Mouse (Mus musculus) CH12.LX (cell line): ENCODE results near the gene Rab21. TPM values are rescaled to one million over a fixed set of nuclear protein-coding genes. Genes with fewer than 3 reads are reported as not detected.

ENCODE experiments used
- DNase-seq: peaks from one replicate; pipeline ENCODE4 v3.0.0-alpha.2; 2013; ENCODE audit errors: extremely low read depth
- H3K27ac ChIP-seq: 2 replicates; pipeline ENCODE4 v1.5.1; 2012; ENCODE audit warnings: low read depth, mild to moderate bottlenecking, control low read depth, moderate library complexity; ENCODE audit not compliant: insufficient read depth
- H3K27me3 ChIP-seq: replicated peaks from 2 replicates; pipeline ENCODE3; 2012; ENCODE audit warnings: inconsistent platforms
- H3K36me3 ChIP-seq, 2 experiments: replicated peaks in 1 of 2; 2 replicates each; pipeline versions ENCODE3 to v1.6.1; 2012; ENCODE audit warnings: inconsistent platforms in 1 of 2, low read length in 1 of 2, mild to moderate bottlenecking in 1 of 2, mixed read lengths in 1 of 2, moderate library complexity in 1 of 2; ENCODE audit not compliant: control insufficient read depth in 1 of 2, insufficient read depth in 1 of 2
- H3K4me1 ChIP-seq, 2 experiments: 2 replicates each; pipeline ENCODE4 v1.6.1; 2012; ENCODE audit warnings: inconsistent platforms in 1 of 2, moderate library complexity in 1 of 2; ENCODE audit not compliant: insufficient read depth in 2 of 2, control insufficient read depth in 1 of 2
- H3K4me2 ChIP-seq: 2 replicates; pipeline ENCODE4 v1.6.1; 2012; ENCODE audit warnings: low read depth, mild to moderate bottlenecking, control low read depth; ENCODE audit not compliant: poor library complexity, insufficient read depth, severe bottlenecking
- H3K4me3 ChIP-seq, 3 experiments: fragments of 150-350 bp in 1 of 3; sonication (generic) in 1 of 3; replicated peaks in 1 of 3; 2 replicates each; pipeline versions ENCODE3 to v1.5.1; 2011 to 2012; ENCODE audit warnings: low read depth in 2 of 3, low read length in 2 of 3, mild to moderate bottlenecking in 2 of 3, moderate library complexity in 2 of 3, control low read depth in 1 of 3, improper control_type of control experiment in 1 of 3, inconsistent platforms in 1 of 3, mixed read lengths in 1 of 3; ENCODE audit not compliant: poor library complexity in 1 of 3
- H3K79me2 ChIP-seq: replicated peaks from 2 replicates; pipeline ENCODE4 v1.6.1; 2012; ENCODE audit warnings: mild to moderate bottlenecking, moderate library complexity; ENCODE audit not compliant: control insufficient read depth, poor library complexity, insufficient read depth, severe bottlenecking; ENCODE audit errors: extremely low read depth
- H3K9ac ChIP-seq: 2 replicates; pipeline ENCODE4 v1.6.1; 2012; ENCODE audit warnings: low read depth, mild to moderate bottlenecking, control low read depth, moderate library complexity; ENCODE audit not compliant: insufficient read depth
- H3K9me3 ChIP-seq: replicated peaks from 2 replicates; pipeline ENCODE3; 2012; ENCODE audit warnings: low read length, inconsistent platforms, mixed read lengths
- BHLHE40 ChIP-seq: IDR thresholded peaks from 2 replicates; pipeline ENCODE4 v1.6.1; 2011; ENCODE audit warnings: mild to moderate bottlenecking, low read depth, low read length, improper control_type of control experiment
- CHD2 ChIP-seq: IDR thresholded peaks from 2 replicates; pipeline ENCODE4 v1.6.1; 2011; ENCODE audit warnings: low read length, improper control_type of control experiment
- CTCF ChIP-seq, 2 experiments: IDR thresholded peaks in 1 of 2; conservative IDR thresholded peaks in 1 of 2; 2 replicates each; pipeline ENCODE4 v1.5.1; 2011 to 2012; ENCODE audit warnings: low read depth in 2 of 2, low read length in 2 of 2, improper control_type of control experiment in 1 of 2, inconsistent platforms in 1 of 2, mild to moderate bottlenecking in 1 of 2, moderate library complexity in 1 of 2
- E2F4 ChIP-seq: IDR thresholded peaks from 2 replicates; pipeline ENCODE4 v1.6.1; 2011; ENCODE audit warnings: low read depth, low read length, improper control_type of control experiment; ENCODE audit not compliant: insufficient replicate concordance
- ELF1 ChIP-seq: IDR thresholded peaks from 2 replicates; pipeline ENCODE4 v1.6.1; 2014; ENCODE audit warnings: low read depth, mild to moderate bottlenecking, inconsistent platforms, low read length, improper control_type of control experiment
- EP300 ChIP-seq: IDR thresholded peaks from 2 replicates; pipeline ENCODE4 v1.6.1; 2011; ENCODE audit warnings: low read length, improper control_type of control experiment
- ETS1 ChIP-seq: conservative IDR thresholded peaks from 2 replicates; pipeline ENCODE4 v1.6.1; 2012; ENCODE audit warnings: low read depth, mild to moderate bottlenecking, inconsistent platforms, low read length, improper control_type of control experiment, moderate library complexity
- GABPA ChIP-seq: IDR thresholded peaks from 2 replicates; pipeline ENCODE4 v1.6.1; 2012; ENCODE audit warnings: low read depth, low read length, improper control_type of control experiment, inconsistent platforms; ENCODE audit not compliant: insufficient replicate concordance
- HCFC1 ChIP-seq: IDR thresholded peaks from 2 replicates; pipeline ENCODE4 v1.6.1; 2012; ENCODE audit warnings: low read depth, mild to moderate bottlenecking, inconsistent platforms, low read length, improper control_type of control experiment
- IRF4 ChIP-seq: IDR thresholded peaks from 2 replicates; pipeline ENCODE4 v1.6.1; 2014; ENCODE audit warnings: low read depth, mild to moderate bottlenecking, inconsistent platforms, low read length, improper control_type of control experiment
- JUN ChIP-seq: IDR thresholded peaks from 2 replicates; pipeline ENCODE4 v1.6.1; 2011; ENCODE audit warnings: low read depth, mild to moderate bottlenecking, low read length, improper control_type of control experiment, moderate library complexity; ENCODE audit not compliant: insufficient read depth
- JUND ChIP-seq: conservative IDR thresholded peaks from 2 replicates; pipeline ENCODE4 v1.6.1; 2011; ENCODE audit warnings: low read depth, low read length, improper control_type of control experiment
- KAT2A ChIP-seq: IDR thresholded peaks from 2 replicates; pipeline ENCODE4 v1.6.1; 2012; ENCODE audit warnings: low read length, improper control_type of control experiment, inconsistent platforms; ENCODE audit not compliant: insufficient replicate concordance
- MAFK ChIP-seq: IDR thresholded peaks from 2 replicates; pipeline ENCODE4 v1.6.1; 2011; ENCODE audit warnings: low read length, improper control_type of control experiment; ENCODE audit not compliant: insufficient replicate concordance
- MAX ChIP-seq: IDR thresholded peaks from 2 replicates; pipeline ENCODE4 v1.6.1; 2011; ENCODE audit warnings: low read length, improper control_type of control experiment
- MAZ ChIP-seq: IDR thresholded peaks from 2 replicates; pipeline ENCODE4 v1.6.1; 2012; ENCODE audit warnings: low read depth, mild to moderate bottlenecking, inconsistent platforms, low read length, improper control_type of control experiment, moderate library complexity
- MEF2A ChIP-seq: IDR thresholded peaks from 2 replicates; pipeline ENCODE4 v1.6.1; 2014; ENCODE audit warnings: low read depth, mild to moderate bottlenecking, inconsistent platforms, low read length, improper control_type of control experiment, borderline replicate concordance
- MXI1 ChIP-seq: IDR thresholded peaks from 2 replicates; pipeline ENCODE4 v1.6.1; 2011; ENCODE audit warnings: mild to moderate bottlenecking, low read depth, low read length, improper control_type of control experiment
- MYC ChIP-seq: IDR thresholded peaks from 2 replicates; pipeline ENCODE4 v1.6.1; 2011; ENCODE audit warnings: low read depth, mild to moderate bottlenecking, improper control_type of control experiment, low read length
- NELFE ChIP-seq: IDR thresholded peaks from 2 replicates; pipeline ENCODE4 v1.6.1; 2011; ENCODE audit warnings: low read depth, low read length, improper control_type of control experiment
- PAX5 ChIP-seq: IDR thresholded peaks from 2 replicates; pipeline ENCODE4 v1.6.1; 2012; ENCODE audit warnings: low read length, inconsistent platforms, mixed read lengths
- POLR2A ChIP-seq: IDR thresholded peaks from 2 replicates; pipeline ENCODE4 v1.6.1; 2011; ENCODE audit warnings: low read depth, mild to moderate bottlenecking, improper control_type of control experiment, low read length
- RAD21 ChIP-seq: IDR thresholded peaks from 2 replicates; pipeline ENCODE4 v1.6.1; 2011; ENCODE audit warnings: low read depth, mild to moderate bottlenecking, low read length, improper control_type of control experiment, moderate library complexity
- RCOR1 ChIP-seq: conservative IDR thresholded peaks from 2 replicates; pipeline ENCODE4 v1.6.1; 2012; ENCODE audit warnings: low read depth, mild to moderate bottlenecking, inconsistent platforms, low read length, improper control_type of control experiment
- SIN3A ChIP-seq: IDR thresholded peaks from 2 replicates; pipeline ENCODE4 v1.6.1; 2012; ENCODE audit warnings: low read length, improper control_type of control experiment, inconsistent platforms
- SMC3 ChIP-seq: IDR thresholded peaks from 2 replicates; pipeline ENCODE4 v1.6.1; 2011; ENCODE audit warnings: low read depth, low read length, improper control_type of control experiment
- TBP ChIP-seq: conservative IDR thresholded peaks from 2 replicates; pipeline ENCODE4 v1.6.1; 2011; ENCODE audit warnings: low read depth, low read length, improper control_type of control experiment
- TCF12 ChIP-seq: IDR thresholded peaks from 2 replicates; pipeline ENCODE4 v1.6.1; 2014; ENCODE audit warnings: low read depth, mild to moderate bottlenecking, inconsistent platforms, low read length, improper control_type of control experiment
- UBTF ChIP-seq: IDR thresholded peaks from 2 replicates; pipeline ENCODE4 v1.6.1; 2012; ENCODE audit warnings: low read depth, mild to moderate bottlenecking, inconsistent platforms, low read length, improper control_type of control experiment, moderate library complexity
- USF1 ChIP-seq: IDR thresholded peaks from 2 replicates; pipeline ENCODE4 v1.6.1; 2014; ENCODE audit warnings: low read depth, mild to moderate bottlenecking, inconsistent platforms, low read length, improper control_type of control experiment
- USF2 ChIP-seq: conservative IDR thresholded peaks from 2 replicates; pipeline ENCODE4 v1.6.1; 2011; ENCODE audit warnings: low read depth, low read length, improper control_type of control experiment
- ZC3H11A ChIP-seq: IDR thresholded peaks from 2 replicates; pipeline ENCODE4 v1.6.1; 2012; ENCODE audit warnings: low read depth, mild to moderate bottlenecking, inconsistent platforms, low read length, improper control_type of control experiment
- ZKSCAN1 ChIP-seq: IDR thresholded peaks from 2 replicates; pipeline ENCODE4 v1.6.1; 2012; ENCODE audit warnings: low read depth, inconsistent platforms, low read length, improper control_type of control experiment, borderline replicate concordance
- dilution Hi-C: fragments of 300-500 bp; cut with MboI; formaldehyde crosslinking; loops from 2 replicates; pipeline ENCODE4 v1.14.3; 2020; ENCODE audit warnings: low sequenced_read_pairs; ENCODE audit not compliant: extremely low pct_unique_long_range_greater_than_20kb, extremely low pct_ligation_motif_present
- in situ Hi-C: fragments of 300-500 bp; cut with MboI; formaldehyde crosslinking; loops from 3 replicates; pipeline ENCODE4 v1.14.3; 2019; ENCODE audit warnings: low sequenced_read_pairs, low pct_ligation_motif_present, low pct_unique_long_range_greater_than_20kb, mixed read lengths
- polyA plus RNA-seq: library from polyadenylated mRNA; unstranded; fragments of >175 nt; gene quantifications from 2 replicates; pipeline ENCODE4 v1.2.1, GENCODE M21; 2012; ENCODE audit warnings: low read depth; ENCODE audit not compliant: insufficient read length
- total RNA-seq, 2 experiments: library from RNA; depleted of rRNA; stranded (reverse); fragments of 300-350 nt in 1 of 2; fragments of >200 nt in 1 of 2; gene quantifications; 2 replicates each; pipeline ENCODE4 v1.2.3; 2012 to 2014

Gene Rab21
- total and polyA plus RNA-seq, 3 experiments: 55.6 to 58.4 (median 57.4) TPM

GRCm38 (mm10) chr10:115316313-115316712 lies 919 bp upstream of the Rab21 start (continued):
- TF ChIP-seq MYC: peak; percentile 45; the same call in 1 of the 2 replicates
- no peak for TF ChIP-seq CTCF (conservative IDR thresholded peaks at IDR 0.05 in 1 of 2, IDR thresholded peaks at IDR 0.05 in 1 of 2; ENCODE audit: low read depth in 2 of 2, low read length in 2 of 2)
- TF ChIP-seq MAFK: no peak
- peak; percentile 72; the same call in 1 of the 2 replicates for TF ChIP-seq TBP
- peak; percentile 20; the same call in 1 of the 2 replicates for TF ChIP-seq HCFC1
- no peak for TF ChIP-seq IRF4
- 0 out of 2 replicates have a peak, but pooled peaks have one; percentile 7 for TF ChIP-seq EP300

GRCm38 (mm10) chr10:115314582-115315452 lies 577 bp downstream of the Rab21 start:
- peak; percentile 92 for DNase-seq
- H3K4me3 ChIP-seq: peak overlapping the region; percentile 67 to 86 (median 84)
- dilution Hi-C loops (no loop called here), in situ Hi-C loops (loop anchor here (10.0 kb wide), 1 partner anchor 300 kb away; no protein-coding TSS in a partner anchor)
- H3K79me2 ChIP-seq: peaks cover 43% of the 10 kb centered on the region
- no peaks in the 10 kb centered on the region for H3K27me3 ChIP-seq
- H3K4me2 ChIP-seq: peak overlapping the region; percentile 98; the same call in 1 of the 2 replicates
- peak overlapping the region; percentile 87 for H3K9ac ChIP-seq
- peaks cover 0 to 24% of the 10 kb centered on the region in 2 experiments for H3K36me3 ChIP-seq
- H3K9me3 ChIP-seq: no peaks in the 10 kb centered on the region
- H3K27ac ChIP-seq: peak overlapping the region; percentile 97
- peaks cover 10 to 40% of the 10 kb centered on the region in 2 experiments for H3K4me1 ChIP-seq
- TF ChIP-seq E2F4 (no peak), MAFK (peak; percentile 57; the same call in 1 of the 2 replicates), UBTF (peak; percentile 94), ZKSCAN1 (no peak), RCOR1 (0 out of 2 replicates have a peak, but pooled peaks have one; percentile 50), TBP (no peak; the same call in 1 of the 2 replicates), NELFE (no peak), SMC3 (no peak), RAD21 (no peak), USF2 (no peak), TCF12 (peak; percentile 95), CHD2 (no peak), MAX (peak; percentile 52; the same call in 1 of the 2 replicates), PAX5 (no peak), ZC3H11A (no peak), GABPA (no peak), ELF1 (peak; percentile 80), MXI1 (no peak; the same call in 1 of the 2 replicates), ETS1 (peak; percentile 81), IRF4 (peak; percentile 41; the same call in 1 of the 2 replicates), JUND (no peak), USF1 (no peak), KAT2A (no peak), HCFC1 (peak; percentile 45; the same call in 1 of the 2 replicates), MEF2A (peak; percentile 77; the same call in 1 of the 2 replicates), EP300 (peak; percentile 75), BHLHE40 (peak; percentile 71), SIN3A (peak; percentile 72), MAZ (0 out of 2 replicates have a peak, but pooled peaks have one; percentile 54), POLR2A (no peak; the same call in 1 of the 2 replicates), CTCF (conservative IDR thresholded peaks at IDR 0.05 in 1 of 2, IDR thresholded peaks at IDR 0.05 in 1 of 2; ENCODE audit: low read depth in 2 of 2, low read length in 2 of 2) (no peak), JUN (no peak)
